ENCODE assay signal across 19 mouse cellular contexts in genomic region chr19:34849426-34849825, GRCm38 (mm10). TPM values are rescaled to one million over a fixed set of nuclear protein-coding genes. Genes with fewer than 3 reads are reported as not detected.
DNase-seq lines count a peak whose midpoint lies in the region; ATAC-seq and TF ChIP-seq lines count a peak whose summit lies in the region.
"Had no signal": no experiment of that assay in that cellular context is flagged by ENCODE, and none has a peak within 500 bp of the region (broad histone marks: within the 10 kb centered on the region; RNA-seq: fewer than 3 reads in every experiment).

No protein-coding gene starts in this region.

- no peak overlapping the region for H3K9ac ChIP-seq in heart, adult 2 months (ENCODE audit: low read depth, low read length)
- no peak overlapping the region for H3K9ac ChIP-seq in liver, postnatal 0 days (replicated peaks)
- H3K9ac ChIP-seq in liver, embryonic 12.5 days: no peak overlapping the region
- H3K9ac ChIP-seq: lung, embryonic 15.5 days; midbrain, embryonic 12.5 days; neural tube, embryonic 13.5 days had no signal

- no peaks in the 10 kb centered on the region for H3K79me2 ChIP-seq in heart, adult 2 months (replicated peaks; ENCODE audit: control insufficient read depth, insufficient read depth, low read length)

- intact Hi-C loops in heart, adult 2 months (cut with DNase I): no loop called here

- H3K27ac ChIP-seq in heart, adult 2 months: peak overlapping the region; percentile 75
- no peak overlapping the region for H3K27ac ChIP-seq in heart, embryonic 10.5 days
- peak overlapping the region; percentile 34 for H3K27ac ChIP-seq in liver, postnatal 0 days (ENCODE audit: low read depth)
- no peak overlapping the region for H3K27ac ChIP-seq in liver, embryonic 12.5 days
- H3K27ac ChIP-seq: hindbrain, embryonic 10.5 days; layer of hippocampus, adult 2 months; lung, embryonic 15.5 days; macrophage; midbrain, embryonic 12.5 days; neural tube, embryonic 13.5 days; stomach, postnatal 0 days had no signal

- no peak for TF ChIP-seq CTCF in heart, adult 2 months (IDR thresholded peaks at IDR 0.05)
- TF ChIP-seq CTCF in liver, postnatal 0 days (IDR thresholded peaks at IDR 0.05; ENCODE audit: low read depth): no peak

- no peaks in the 10 kb centered on the region for H3K9me3 ChIP-seq in heart, embryonic 10.5 days
- no peaks in the 10 kb centered on the region for H3K9me3 ChIP-seq in liver, postnatal 0 days (ENCODE audit: low read length)
- H3K9me3 ChIP-seq in liver, embryonic 12.5 days (replicated peaks): no peaks in the 10 kb centered on the region
- H3K9me3 ChIP-seq: lung, embryonic 15.5 days; midbrain, embryonic 12.5 days; neural tube, embryonic 13.5 days had no signal

- DNase-seq in adrenal gland, postnatal 10 days: peak; percentile 61
- DNase-seq in adrenal gland, postnatal 4 days (ENCODE audit: low spot score in 2 of 2): no peak
- peak in 1 of 2 experiments; percentile 59 for DNase-seq in heart, adult 2 months
- no peak for DNase-seq in heart, embryonic 10.5 days (ENCODE audit: low spot score)
- no peak for DNase-seq in liver, postnatal 0 days
- no peak for DNase-seq in cerebellum, adult 11-12 months
- DNase-seq in spleen, adult 12 weeks (ENCODE audit: low spot score): no peak
- DNase-seq: cerebellum, postnatal 14 days; liver; thymus, postnatal 14 days had no signal

- H3K4me2 ChIP-seq in liver, postnatal 0 days (ENCODE audit: low read depth, low read length): no peak overlapping the region
- no peak overlapping the region for H3K4me2 ChIP-seq in liver, embryonic 12.5 days
- H3K4me2 ChIP-seq: lung, embryonic 15.5 days; midbrain, embryonic 12.5 days; neural tube, embryonic 13.5 days had no signal

- WGBS in heart, adult 2 months: 65% methylated on average over 7 of the region's 7 CpGs
- 90% methylated on average over 7 of the region's 7 CpGs for WGBS in heart, embryonic 10.5 days
- WGBS in liver, postnatal 0 days (ENCODE audit: insufficient replicate concordance): 78% methylated on average over 7 of the region's 7 CpGs
- 80% methylated on average over 7 of the region's 7 CpGs for WGBS in liver, embryonic 12.5 days (ENCODE audit: insufficient replicate concordance)

- TF ChIP-seq POLR2A in heart, adult 2 months (IDR thresholded peaks at IDR 0.05; ENCODE audit: insufficient read depth, low read depth, low read length): no peak

- peaks cover 5% of the 10 kb centered on the region for H3K36me3 ChIP-seq in heart, adult 2 months (ENCODE audit: control insufficient read depth, insufficient read depth, low read length)
- H3K36me3 ChIP-seq in heart, embryonic 10.5 days: no peaks in the 10 kb centered on the region
- H3K36me3 ChIP-seq in liver, postnatal 0 days (replicated peaks; ENCODE audit: insufficient read depth, low read length): no peaks in the 10 kb centered on the region
- no peaks in the 10 kb centered on the region for H3K36me3 ChIP-seq in liver, embryonic 12.5 days
- H3K36me3 ChIP-seq: lung, embryonic 15.5 days; midbrain, embryonic 12.5 days; neural tube, embryonic 13.5 days had no signal

- TF ChIP-seq EP300 in heart, adult 2 months (IDR thresholded peaks at IDR 0.05; ENCODE audit: insufficient read depth, low read depth, low read length): no peak
- no peak for TF ChIP-seq EP300 in liver, postnatal 0 days (IDR thresholded peaks at IDR 0.05; ENCODE audit: low read depth)

- no peaks in the 10 kb centered on the region for H3K27me3 ChIP-seq in heart, adult 2 months (ENCODE audit: control insufficient read depth, insufficient read depth, low read length)
- no peaks in the 10 kb centered on the region for H3K27me3 ChIP-seq in heart, embryonic 10.5 days (ENCODE audit: insufficient read depth, poor library complexity, severe bottlenecking)
- H3K27me3 ChIP-seq in liver, postnatal 0 days (ENCODE audit: insufficient read depth, low read length): no peaks in the 10 kb centered on the region
- H3K27me3 ChIP-seq in liver, embryonic 12.5 days (replicated peaks): no peaks in the 10 kb centered on the region
- H3K27me3 ChIP-seq: lung, embryonic 15.5 days; midbrain, embryonic 12.5 days; neural tube, embryonic 13.5 days had no signal

- no peak overlapping the region for H3K4me3 ChIP-seq in heart, adult 2 months
- no peak overlapping the region for H3K4me3 ChIP-seq in heart, embryonic 10.5 days
- no peak overlapping the region for H3K4me3 ChIP-seq in liver, postnatal 0 days (ENCODE audit: low read depth, low read length)
- H3K4me3 ChIP-seq in liver, embryonic 12.5 days: no peak overlapping the region
- H3K4me3 ChIP-seq: hindbrain, embryonic 10.5 days; layer of hippocampus, adult 2 months; lung, embryonic 15.5 days; midbrain, embryonic 12.5 days; neural tube, embryonic 13.5 days had no signal

- peaks cover 7% of the 10 kb centered on the region for H3K4me1 ChIP-seq in heart, adult 2 months (ENCODE audit: control insufficient read depth, insufficient read depth, low read length)
- peaks cover 7% of the 10 kb centered on the region; the same call in 1 of the 2 replicates for H3K4me1 ChIP-seq in heart, embryonic 10.5 days
- H3K4me1 ChIP-seq in liver, postnatal 0 days (ENCODE audit: insufficient read depth): peaks cover 20% of the 10 kb centered on the region
- H3K4me1 ChIP-seq in liver, embryonic 12.5 days: peaks cover 60% of the 10 kb centered on the region
- H3K4me1 ChIP-seq: hindbrain, embryonic 10.5 days; midbrain, embryonic 12.5 days; neural tube, embryonic 13.5 days had no signal

- peak; percentile 41 for ATAC-seq in liver, postnatal 0 days
- no peak for ATAC-seq in liver, embryonic 12.5 days
- ATAC-seq: inflammation-experienced regulatory T-cells, adult 6 months had no signal

RNA-seq across cellular contexts. Expression of gene Pank1, which starts 29.8 kb away (rescaled TPM):
- 100 to 1,000 TPM in 1 of 2 experiments, 10 to 100 TPM in 1; 95.0 to 135 TPM for total RNA-seq in adrenal gland, postnatal 10 days (2021)
- 10 to 100 TPM; 27.1 to 29.7 TPM for total RNA-seq in adrenal gland, postnatal 4 days (2021)
- 10 to 100 TPM; 38.1 to 48.3 TPM for total RNA-seq in heart, adult 2 months (2021)
- polyA plus RNA-seq in heart, adult 2 months (2012; rRNA removed): 6.5 and 10.0 TPM in 2 replicates
- polyA plus RNA-seq in heart, embryonic 10.5 days (2016; fragmentation: Nextera tagmentation; extraction: Ambion mirVana): 7.7 and 8.8 TPM in 2 replicates
- 44.5 and 48.4 TPM in 2 replicates for polyA plus RNA-seq in liver, postnatal 0 days (2015; fragmentation: Nextera tagmentation; extraction: Ambion mirVana)
- 6.5 and 6.7 TPM in 2 replicates for polyA plus RNA-seq in liver, embryonic 12.5 days (2016; fragmentation: Nextera tagmentation; extraction: Ambion mirVana)

Comparison
In these comparisons a context has a peak if more than half of its experiments do, and no peak if none do; other contexts are left out.
1. H3K27ac ChIP-seq: peak in heart, adult 2 months (single experiment) and liver, postnatal 0 days (single experiment); none in heart, embryonic 10.5 days (single experiment) and liver, embryonic 12.5 days (single experiment).